Mouse (Mus musculus) layer of hippocampus, adult 18-20 months (tissue): Measurements from ENCODE around the gene Sv2c. TPM values are rescaled to one million over a fixed set of nuclear protein-coding genes. Genes with fewer than 3 reads are reported as not detected.
A peak's percentile ranks its signal among the peaks of the same experiment; 100 is the strongest.

ENCODE experiments used
- DNase-seq, 2 experiments: peaks; one replicate each; pipeline ENCODE4 v3.0.0; 2022; ENCODE audit warnings: low spot score in 2 of 2
- total RNA-seq, 2 experiments: library from RNA; stranded (reverse); gene quantifications; 2 replicates each; pipeline ENCODE4 v1.2.3; 2021

The Sv2c gene
- total RNA-seq, 2 experiments from 2014 or later: 14.4 to 18.6 TPM

GRCm38 (mm10) chr13:95974106-95974505 lies 158.3 kb downstream of the Sv2c start:
- DNase-seq: no peak

GRCm38 (mm10) chr13:95973368-95973958 lies 158.9 kb downstream of the Sv2c start:
- peak in 1 of 2 experiments; percentile 75 for DNase-seq

- peak in 1 of 2 experiments; percentile 49 for DNase-seq
These were observed 164.3 kb downstream of the Sv2c start for GRCm38 (mm10) chr13:95968031-95968430.

GRCm38 (mm10) chr13:95966791-95967190 lies 165.6 kb downstream of the Sv2c start:
- no peak for DNase-seq

- DNase-seq: no peak
These were observed 166.8 kb downstream of the Sv2c start for GRCm38 (mm10) chr13:95965596-95965995.

- no peak for DNase-seq
These were observed 167.2 kb downstream of the Sv2c start for GRCm38 (mm10) chr13:95965162-95965561.

GRCm38 (mm10) chr13:95964226-95964625 lies 168.2 kb downstream of the Sv2c start:
- DNase-seq: no peak

GRCm38 (mm10) chr13:95963671-95964070 lies 168.7 kb downstream of the Sv2c start:
- no peak for DNase-seq

GRCm38 (mm10) chr13:95961905-95962304 lies 170.5 kb downstream of the Sv2c start:
- no peak for DNase-seq

GRCm38 (mm10) chr13:95961191-95961791 lies 171.1 kb downstream of the Sv2c start:
- DNase-seq: peak; percentile 58 to 81

GRCm38 (mm10) chr13:95960477-95961185 lies 171.7 kb downstream of the Sv2c start:
- DNase-seq: no peak

- no peak for DNase-seq
These were observed 172.5 kb downstream of the Sv2c start for GRCm38 (mm10) chr13:95959651-95960476.

- DNase-seq: no peak
These were observed 175.2 kb downstream of the Sv2c start for GRCm38 (mm10) chr13:95957134-95957533.

- no peak for DNase-seq
These were observed 176.0 kb downstream of the Sv2c start for GRCm38 (mm10) chr13:95956327-95956781.

GRCm38 (mm10) chr13:95955204-95955603 lies 177.2 kb downstream of the Sv2c start:
- no peak for DNase-seq

GRCm38 (mm10) chr13:95953636-95954035 lies 178.7 kb downstream of the Sv2c start:
- no peak for DNase-seq

- DNase-seq: no peak
These were observed 180.1 kb downstream of the Sv2c start for GRCm38 (mm10) chr13:95952263-95952662.

- DNase-seq: peak in 1 of 2 experiments; percentile 50
These were observed 181.1 kb downstream of the Sv2c start for GRCm38 (mm10) chr13:95951098-95951894.

- no peak for DNase-seq
These were observed 181.8 kb downstream of the Sv2c start for GRCm38 (mm10) chr13:95950434-95951091.

GRCm38 (mm10) chr13:95949356-95949755 lies 183.0 kb downstream of the Sv2c start:
- DNase-seq: no peak
